Mouse (Mus musculus) liver, adult 2 months (tissue): ENCODE data around the gene Atad3a.

Experiments
- CTCF ChIP-seq: fragments of 200-500 bp; IDR thresholded peaks from 2 replicates; pipeline ENCODE4 v1.5.1; 2011; ENCODE audit warnings: low read depth, low read length, control low read depth
- POLR2A ChIP-seq: fragments of 200-500 bp; IDR thresholded peaks from 2 replicates; pipeline ENCODE4 v1.6.1; 2011; ENCODE audit warnings: low read length, control low read depth; ENCODE audit not compliant: insufficient read depth; ENCODE audit errors: extremely low read depth

GRCm38 (mm10) chr4:155739741-155740636, 20.9 kb downstream of the Atad3a start:
- no peak for TF ChIP-seq POLR2A
- no peak for TF ChIP-seq CTCF
